Mouse (Mus musculus) liver, embryonic 12.5 days (tissue): ENCODE measurements around the gene Fam19a3. TPM values are rescaled to one million over a fixed set of nuclear protein-coding genes. Genes with fewer than 3 reads are reported as not detected.
A peak's percentile ranks its signal among the peaks of the same experiment; 100 is the strongest.

Experiments
- ATAC-seq: fragments of 200-750 bp; cut with Nextera tagmentation; 2 replicates; pipeline ENCODE4 v1.8.0; 2017; ENCODE audit warnings: moderate number of reproducible peaks, mild to moderate bottlenecking, moderate library complexity
- H3K27ac ChIP-seq: fragments of 300-500 bp; sonication (generic); 2 replicates; pipeline ENCODE4 v1.5.1; 2016; ENCODE audit warnings: mild to moderate bottlenecking
- H3K27me3 ChIP-seq: fragments of 300-500 bp; sonication (generic); replicated peaks from 2 replicates; pipeline ENCODE4 v1.6.1; 2016; ENCODE audit warnings: mild to moderate bottlenecking, moderate library complexity
- H3K36me3 ChIP-seq: fragments of 300-500 bp; sonication (generic); 2 replicates; pipeline ENCODE4 v1.6.1; 2016; ENCODE audit warnings: mild to moderate bottlenecking, moderate library complexity
- H3K4me1 ChIP-seq: fragments of 300-500 bp; sonication (generic); 2 replicates; pipeline ENCODE4 v1.6.1; 2016
- H3K4me2 ChIP-seq: fragments of 300-500 bp; sonication (generic); 2 replicates; pipeline ENCODE4 v1.6.1; 2016; ENCODE audit warnings: mild to moderate bottlenecking, moderate library complexity
- H3K4me3 ChIP-seq: fragments of 300-500 bp; sonication (generic); 2 replicates; pipeline ENCODE4 v1.5.1; 2016; ENCODE audit warnings: mild to moderate bottlenecking, moderate library complexity
- H3K9ac ChIP-seq: fragments of 300-500 bp; sonication (generic); 2 replicates; pipeline ENCODE4 v1.6.1; 2016; ENCODE audit warnings: mild to moderate bottlenecking, moderate library complexity
- H3K9me3 ChIP-seq: fragments of 300-500 bp; sonication (generic); replicated peaks from 2 replicates; pipeline ENCODE4 v1.6.1; 2016; ENCODE audit warnings: mild to moderate bottlenecking, moderate library complexity
- WGBS: fragments of 180-500 bp; shearing (Covaris S2); methylation state at CpG from one replicate; pipeline ENCODE4 v1.1.7; 2016; ENCODE audit not compliant: insufficient replicate concordance; 5-methylcytosine and 5-hydroxymethylcytosine counted together
- polyA plus RNA-seq: library from polyadenylated mRNA; unstranded; fragments of >200 nt; fragmentation: Nextera tagmentation; extraction: Ambion mirVana; gene quantifications from 2 replicates; pipeline ENCODE4 v1.2.1, GENCODE M21; 2016

The Fam19a3 gene
- polyA plus RNA-seq, 1 experiment from 2014 or later, result not detected

DNA sequence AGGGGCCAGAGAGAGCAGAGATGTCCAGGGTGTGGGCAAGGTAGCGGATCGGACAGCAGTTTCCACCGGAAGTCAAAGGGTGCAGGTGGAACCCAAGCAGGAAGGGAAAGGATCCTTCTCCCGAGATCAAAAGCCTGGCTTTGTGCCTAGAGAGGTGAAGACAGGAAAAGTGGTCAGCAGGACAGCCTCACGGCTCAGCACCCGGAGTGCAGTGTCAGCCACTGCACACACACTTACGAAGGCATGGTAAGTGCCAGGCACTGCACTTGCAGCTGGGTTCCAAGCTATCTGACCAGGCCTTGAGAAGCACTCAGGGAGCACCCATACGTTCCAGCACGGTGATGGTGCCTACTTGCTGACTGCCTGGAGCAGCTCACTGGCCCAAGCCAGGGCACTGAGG lies 23.9 kb upstream of the Fam19a3 start:
- no peak for ATAC-seq
- Histone ChIP-seq H3K27me3 (no peaks in the 10 kb centered on the region), H3K27ac (no peak overlapping the region), H3K4me2 (no peak overlapping the region), H3K36me3 (peaks cover 41% of the 10 kb centered on the region), H3K4me1 (no peaks in the 10 kb centered on the region), H3K4me3 (no peak overlapping the region), H3K9ac (no peak overlapping the region), H3K9me3 (no peaks in the 10 kb centered on the region)
- 82% methylated on average over 9 of the region's 9 CpGs for WGBS

DNA sequence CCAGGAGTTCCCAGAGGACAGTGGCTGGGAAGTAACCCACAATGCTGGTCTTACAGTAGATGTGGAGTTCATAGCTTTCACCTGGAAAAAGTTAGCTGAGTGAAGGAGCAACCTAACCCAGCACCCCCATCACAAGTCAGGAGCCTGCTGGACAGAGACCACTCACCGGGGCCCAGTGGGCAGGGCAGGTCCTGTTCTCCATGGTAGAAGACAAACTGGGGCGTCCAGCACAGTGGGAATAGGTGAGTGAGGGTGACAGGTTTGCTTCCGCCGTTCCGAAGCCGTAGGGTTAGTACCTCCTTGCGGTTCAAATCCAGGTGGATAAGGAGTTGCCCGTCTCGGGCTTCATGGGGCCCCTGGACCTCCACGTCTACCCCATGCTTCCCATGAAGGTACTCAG lies 22.7 kb upstream of the Fam19a3 start:
- no peak overlapping the region for H3K4me3 ChIP-seq
- H3K4me2 ChIP-seq, result no peak overlapping the region
- H3K27me3 ChIP-seq, result no peaks in the 10 kb centered on the region
- H3K4me1 ChIP-seq, result no peaks in the 10 kb centered on the region
- H3K36me3 ChIP-seq, result peaks cover 53% of the 10 kb centered on the region
- H3K27ac ChIP-seq, result no peak overlapping the region
- no peaks in the 10 kb centered on the region for H3K9me3 ChIP-seq
- no peak for ATAC-seq
- WGBS, result 80% methylated on average over 10 of the region's 10 CpGs
- no peak overlapping the region for H3K9ac ChIP-seq

DNA sequence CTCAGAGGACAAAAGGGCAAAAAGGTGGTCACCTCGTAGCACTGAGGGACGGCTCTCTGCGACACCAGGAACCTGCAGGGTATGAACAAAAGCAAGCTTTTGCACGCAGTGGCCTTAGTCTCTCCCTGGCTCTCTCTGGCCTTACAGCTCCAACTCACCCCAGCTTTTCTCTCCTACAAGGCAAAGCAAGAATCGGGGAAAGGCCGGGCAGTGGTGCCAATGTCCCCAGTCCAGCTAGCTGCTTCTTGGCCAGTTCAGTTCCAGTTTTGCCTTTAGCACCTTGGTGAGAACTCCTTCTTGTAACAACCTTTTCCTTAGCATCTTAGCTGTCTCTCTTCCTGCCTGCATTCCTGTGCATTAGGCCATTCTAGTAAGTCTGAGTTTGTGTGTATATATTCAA lies 19.8 kb upstream of the Fam19a3 start:
- Histone ChIP-seq H3K9ac (no peak overlapping the region), H3K27ac (no peak overlapping the region), H3K4me2 (no peak overlapping the region), H3K27me3 (no peaks in the 10 kb centered on the region), H3K9me3 (no peaks in the 10 kb centered on the region), H3K4me3 (no peak overlapping the region), H3K36me3 (peaks cover 74% of the 10 kb centered on the region), H3K4me1 (0 out of 2 replicates have a peak, but pooled peaks cover 8% of the 10 kb centered on the region)
- ATAC-seq, result no peak
- 84% methylated on average over 6 of the region's 6 CpGs for WGBS

- H3K27ac ChIP-seq, result no peak overlapping the region
- no peaks in the 10 kb centered on the region for H3K27me3 ChIP-seq
- 87% methylated on average over 11 of the region's 11 CpGs for WGBS
- no peak overlapping the region for H3K4me3 ChIP-seq
- H3K36me3 ChIP-seq, result peaks cover 82% of the 10 kb centered on the region
- H3K4me2 ChIP-seq, result no peak overlapping the region
- peaks cover 14% of the 10 kb centered on the region; the same call in 1 of the 2 replicates for H3K4me1 ChIP-seq
- no peak for ATAC-seq
- H3K9ac ChIP-seq, result no peak overlapping the region
- no peaks in the 10 kb centered on the region for H3K9me3 ChIP-seq
Measured at GRCm38 (mm10) chr3:104800681-104801080, 19.0 kb upstream of the Fam19a3 start.

DNA sequence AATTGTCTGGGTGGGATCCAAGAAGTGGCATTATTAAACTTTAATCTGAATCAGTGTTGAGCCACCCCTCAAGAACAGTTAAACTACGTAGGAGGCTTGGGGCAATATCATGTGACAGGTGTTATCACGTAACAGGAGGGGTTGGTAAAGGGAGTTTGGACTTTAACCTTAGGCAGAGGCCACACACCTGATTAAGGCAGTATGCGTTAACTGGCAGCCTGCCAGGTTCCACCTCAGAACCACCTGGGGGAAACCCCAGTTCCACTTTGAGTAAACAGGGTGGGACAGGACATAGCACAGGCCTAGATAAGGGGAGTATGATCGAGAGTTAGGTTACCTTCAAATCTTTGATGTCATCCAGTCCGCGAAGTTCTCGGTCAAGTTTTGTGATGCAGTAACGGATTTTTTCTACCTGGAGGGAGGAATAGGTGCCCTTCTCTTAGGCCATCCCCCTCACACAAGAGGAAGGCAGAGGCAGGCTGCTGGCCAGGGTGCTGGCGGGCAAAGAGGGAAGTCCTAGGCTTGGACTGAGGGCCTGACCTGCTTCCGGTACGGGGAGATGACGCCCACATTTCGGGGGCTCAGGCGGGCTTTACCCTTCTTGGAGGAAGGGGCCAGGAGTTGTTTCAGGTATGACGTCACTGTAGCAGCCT lies 14.9 kb upstream of the Fam19a3 start:
- no peak overlapping the region for H3K4me2 ChIP-seq
- H3K4me3 ChIP-seq, result no peak overlapping the region
- no peaks in the 10 kb centered on the region for H3K27me3 ChIP-seq
- peaks cover 49% of the 10 kb centered on the region for H3K4me1 ChIP-seq
- H3K9me3 ChIP-seq, result no peaks in the 10 kb centered on the region
- H3K9ac ChIP-seq, result no peak overlapping the region
- WGBS, result 70% methylated on average over 15 of the region's 15 CpGs
- peaks cover 77% of the 10 kb centered on the region for H3K36me3 ChIP-seq
- H3K27ac ChIP-seq, result peak overlapping the region; percentile 36; the same call in 1 of the 2 replicates
- ATAC-seq, result peak; percentile 41

DNA sequence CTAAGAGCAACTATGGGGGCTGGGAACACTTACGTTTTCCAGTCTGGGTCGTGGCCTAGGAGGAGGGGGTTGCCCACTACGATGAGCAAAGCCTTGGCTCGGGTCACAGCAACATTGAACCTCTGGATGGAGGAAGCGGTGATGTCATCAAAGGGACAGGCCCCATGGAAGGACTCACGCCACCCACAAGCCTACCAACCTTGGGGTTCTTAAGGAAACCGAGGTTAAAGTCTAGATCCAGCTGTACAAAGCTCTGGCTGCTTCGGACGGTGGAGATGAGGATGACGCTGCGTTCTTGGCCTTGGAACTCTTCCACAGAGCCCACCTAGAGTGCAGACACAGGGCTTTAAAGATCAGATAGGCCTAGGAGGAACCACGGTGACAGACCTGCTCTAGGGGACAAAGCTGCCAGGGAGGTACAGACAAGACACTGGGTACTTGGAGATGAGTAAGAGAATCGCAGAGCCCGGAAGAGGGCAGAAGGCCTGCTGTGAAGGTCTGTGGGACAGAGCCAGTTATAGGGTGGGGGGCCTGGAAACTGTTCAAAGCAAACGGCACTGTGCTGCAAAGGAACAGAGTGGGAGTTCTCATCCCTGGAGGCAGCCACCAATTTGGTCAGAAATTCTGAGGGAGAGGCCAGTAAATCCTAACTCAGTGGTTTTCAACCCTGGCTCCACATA lies 14.2 kb upstream of the Fam19a3 start:
- 68% methylated on average over 15 of the region's 15 CpGs for WGBS
- H3K9ac ChIP-seq, result no peak overlapping the region

GRCm38 (mm10) chr3:104794953-104795470 lies 13.4 kb upstream of the Fam19a3 start:
- WGBS, result 64% methylated on average over 12 of the region's 12 CpGs
- ATAC-seq, result no peak
- H3K4me3 ChIP-seq, result no peak overlapping the region
- H3K9me3 ChIP-seq, result no peaks in the 10 kb centered on the region
- H3K9ac ChIP-seq, result no peak overlapping the region
- H3K36me3 ChIP-seq, result peaks cover 62% of the 10 kb centered on the region
- H3K4me1 ChIP-seq, result peaks cover 60% of the 10 kb centered on the region
- peaks cover 15% of the 10 kb centered on the region for H3K27me3 ChIP-seq
- H3K4me2 ChIP-seq, result no peak overlapping the region
- H3K27ac ChIP-seq, result peak overlapping the region; percentile 72

More for the DNA sequence above, 14.2 kb upstream of the Fam19a3 start:
- H3K4me2 ChIP-seq, result no peak overlapping the region
- peak overlapping the region; percentile 36; the same call in 1 of the 2 replicates for H3K27ac ChIP-seq
- peaks cover 55% of the 10 kb centered on the region for H3K4me1 ChIP-seq
- H3K4me3 ChIP-seq, result no peak overlapping the region
- no peaks in the 10 kb centered on the region for H3K9me3 ChIP-seq
- no peak for ATAC-seq
- H3K36me3 ChIP-seq, result peaks cover 70% of the 10 kb centered on the region
- H3K27me3 ChIP-seq, result peaks cover 7% of the 10 kb centered on the region; the same call in 1 of the 2 replicates

GRCm38 (mm10) chr3:104793871-104794828 lies 12.5 kb upstream of the Fam19a3 start:
- Histone ChIP-seq H3K4me2 (peak overlapping the region; percentile 17; the same call in 1 of the 2 replicates), H3K4me1 (peaks cover 63% of the 10 kb centered on the region), H3K9ac (no peak overlapping the region), H3K9me3 (no peaks in the 10 kb centered on the region), H3K27ac (peak overlapping the region; percentile 72), H3K27me3 (peaks cover 23% of the 10 kb centered on the region), H3K36me3 (peaks cover 53% of the 10 kb centered on the region), H3K4me3 (no peak overlapping the region)
- 45% methylated on average over 20 of the region's 20 CpGs for WGBS
- ATAC-seq, result peak; percentile 75

GRCm38 (mm10) chr3:104792360-104793270 lies 11.0 kb upstream of the Fam19a3 start:
- Histone ChIP-seq H3K36me3 (peaks cover 44% of the 10 kb centered on the region), H3K27ac (no peak overlapping the region), H3K4me3 (no peak overlapping the region), H3K4me2 (0 out of 2 replicates have a peak overlapping the region, but pooled peaks have one; percentile 1), H3K4me1 (peaks cover 69% of the 10 kb centered on the region), H3K27me3 (peaks cover 39% of the 10 kb centered on the region), H3K9me3 (no peaks in the 10 kb centered on the region), H3K9ac (no peak overlapping the region)
- 48% methylated on average over 15 of the region's 15 CpGs for WGBS
- no peak for ATAC-seq

- Histone ChIP-seq H3K36me3 (peaks cover 35% of the 10 kb centered on the region), H3K27me3 (peaks cover 47% of the 10 kb centered on the region), H3K9me3 (no peaks in the 10 kb centered on the region), H3K4me1 (peaks cover 63% of the 10 kb centered on the region), H3K9ac (no peak overlapping the region), H3K4me3 (no peak overlapping the region), H3K27ac (no peak overlapping the region), H3K4me2 (no peak overlapping the region)
- 86% methylated on average over 8 of the region's 8 CpGs for WGBS
- ATAC-seq, result no peak
Measured at GRCm38 (mm10) chr3:104791671-104792070, 10.0 kb upstream of the Fam19a3 start.

- ATAC-seq, result no peak
- Histone ChIP-seq H3K27ac (no peak overlapping the region), H3K9me3 (no peaks in the 10 kb centered on the region), H3K36me3 (peaks cover 29% of the 10 kb centered on the region), H3K4me2 (peak overlapping the region; percentile 76), H3K27me3 (peaks cover 51% of the 10 kb centered on the region), H3K4me3 (no peak overlapping the region), H3K4me1 (peaks cover 58% of the 10 kb centered on the region), H3K9ac (peak overlapping the region; percentile 7; the same call in 1 of the 2 replicates)
- WGBS, result 30% methylated on average over 4 of the region's 4 CpGs
Measured at GRCm38 (mm10) chr3:104791017-104791416, 9.4 kb upstream of the Fam19a3 start.
